Mouse (Mus musculus): ENCODE measurements around the gene Sp7. TPM values are rescaled to one million over a fixed set of nuclear protein-coding genes. Genes with fewer than 3 reads are reported as not detected.
A peak's percentile ranks its signal among the peaks of the same experiment; 100 is the strongest.

Sp7 gene
- total and polyA plus RNA-seq, 3 experiments: not detected

DNA sequence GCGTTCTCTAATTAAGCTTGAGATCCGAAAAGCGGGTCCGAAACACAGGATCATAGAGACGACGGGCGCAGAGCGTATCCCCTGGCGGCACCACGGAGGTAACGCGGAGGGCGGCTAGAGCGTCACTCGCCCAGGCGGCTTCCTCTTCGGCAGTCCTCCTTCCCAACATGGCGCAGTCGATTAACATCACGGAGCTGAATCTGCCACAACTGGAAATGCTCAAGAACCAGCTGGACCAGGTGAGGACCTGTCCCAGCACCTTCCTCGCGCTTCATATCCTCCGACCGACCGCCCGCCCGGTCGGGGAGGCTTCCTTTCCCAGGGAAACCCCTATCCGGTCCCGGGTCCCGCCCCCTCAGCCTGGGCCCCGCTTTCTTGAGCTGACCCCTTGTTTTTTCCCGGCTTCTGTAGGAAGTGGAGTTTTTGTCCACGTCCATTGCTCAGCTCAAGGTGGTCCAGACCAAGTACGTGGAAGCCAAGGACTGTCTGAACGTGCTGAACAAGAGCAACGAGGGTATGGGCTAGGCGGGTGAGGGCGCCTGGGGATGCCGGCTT is 40.9 kb downstream of the Sp7 start, which contains the start of gene Pfdn5 (continued):
- TF ChIP-seq UBTF (IDR thresholded peaks at IDR 0.05; ENCODE audit: borderline replicate concordance, insufficient read depth, low read depth, low read length) (no peak), KAT2A (conservative IDR thresholded peaks at IDR 0.05; ENCODE audit: low read depth, low read length) (peak; percentile 68; the same call in 1 of the 2 replicates), ZKSCAN1 (IDR thresholded peaks at IDR 0.05; ENCODE audit: low read depth, low read length) (no peak), MEF2A (IDR thresholded peaks at IDR 0.05; ENCODE audit: extremely low read depth, insufficient replicate concordance, low read depth, low read length, poor library complexity, severe bottlenecking) (no peak), SIN3A (IDR thresholded peaks at IDR 0.05; ENCODE audit: low read length) (peak; percentile 96), USF1 (IDR thresholded peaks at IDR 0.05; ENCODE audit: low read depth, low read length) (no peak), POLR2AphosphoS2 (IDR thresholded peaks at IDR 0.05; ENCODE audit: low read length) (no peak; the same call in 1 of the 2 replicates), ZNF384 (IDR thresholded peaks at IDR 0.05; ENCODE audit: low read depth, low read length) (no peak), POLR2A (IDR thresholded peaks at IDR 0.05; ENCODE audit: control insufficient read depth in 1 of 2, insufficient read depth in 1 of 2, low read depth in 1 of 2, low read length in 2 of 2, poor library complexity in 1 of 2) (peak; percentile 48 to 76; a peak in 3 of 4 replicates), GATA1 (IDR thresholded peaks at IDR 0.05; ENCODE audit: low read depth, low read length) (no peak; the same call in 1 of the 2 replicates)

DNA sequence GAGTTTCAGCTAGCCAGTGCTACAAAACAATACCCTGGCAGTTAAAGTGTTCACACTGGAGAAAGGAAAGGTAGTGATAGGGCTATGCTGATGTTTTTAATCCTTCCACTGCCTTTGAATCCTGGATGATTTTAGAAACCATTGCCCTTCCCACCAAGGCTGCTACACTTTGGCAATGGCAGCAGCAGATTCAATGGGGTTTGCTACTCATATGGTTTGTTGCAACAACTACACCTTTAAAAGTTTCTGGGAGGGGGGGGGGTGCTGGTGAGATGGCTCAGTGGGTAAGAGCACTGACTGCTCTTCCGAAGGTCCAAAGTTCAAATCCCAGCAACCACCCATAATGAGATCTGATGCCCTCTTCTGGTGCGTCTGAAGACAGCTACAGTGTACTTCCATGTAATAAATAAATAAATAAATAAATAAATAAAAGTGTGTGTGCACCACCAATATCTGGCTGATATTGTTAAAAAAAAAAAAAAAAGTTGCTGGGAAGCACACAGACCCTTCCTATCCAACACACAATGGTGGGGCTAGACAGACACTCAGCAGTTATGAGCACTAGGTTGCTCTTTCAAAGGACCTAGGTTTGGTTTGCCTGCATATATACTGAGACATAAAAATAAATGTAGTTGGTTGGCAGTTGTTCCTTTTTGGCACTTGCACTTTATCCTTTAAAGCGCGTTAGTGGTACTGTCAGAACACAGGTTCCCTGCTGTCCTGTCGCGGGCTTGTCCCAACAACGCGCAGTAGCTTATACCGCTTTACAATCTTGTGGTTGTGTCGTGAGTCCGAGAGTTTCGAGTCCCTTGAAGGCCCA is 42.1 kb downstream of the Sp7 start:
- peak overlapping the region; percentile 73 for H3K27ac ChIP-seq (ENCODE audit: control insufficient read depth, low read depth, low read length)
- H3K79me2 ChIP-seq (ENCODE audit: control insufficient read depth, insufficient read depth, low read length, poor library complexity): peaks cover 12% of the 10 kb centered on the region
- peak overlapping the region; percentile 68 to 77 for H3K4me3 ChIP-seq (ENCODE audit: control insufficient read depth in 1 of 2, insufficient read depth in 1 of 2, low read depth in 2 of 2, low read length in 2 of 2)
- H3K9ac ChIP-seq (ENCODE audit: control insufficient read depth, low read depth, low read length, poor library complexity, severe bottlenecking): peak overlapping the region; percentile 72
- no peaks in the 10 kb centered on the region for H3K9me3 ChIP-seq (replicated peaks; ENCODE audit: insufficient read depth, low read length)
- DNase-seq (ENCODE audit: low read depth, low spot score): peak; percentile 81
- H3K4me1 ChIP-seq (ENCODE audit: control insufficient read depth in 1 of 2, insufficient read depth in 2 of 2, low read length in 2 of 2): peaks cover 4 to 7% of the 10 kb centered on the region in 2 experiments; a peak in 3 of 4 replicates
- peaks cover 2 to 6% of the 10 kb centered on the region in 2 experiments; a peak in 3 of 4 replicates for H3K36me3 ChIP-seq (ENCODE audit: control insufficient read depth in 1 of 2, insufficient read depth in 2 of 2, low read length in 2 of 2)
- no peaks in the 10 kb centered on the region for H3K27me3 ChIP-seq (ENCODE audit: control insufficient read depth in 1 of 2, insufficient read depth in 2 of 2, low read length in 2 of 2)
- TF ChIP-seq UBTF (IDR thresholded peaks at IDR 0.05; ENCODE audit: borderline replicate concordance, insufficient read depth, low read depth, low read length) (no peak), RCOR1 (IDR thresholded peaks at IDR 0.05; ENCODE audit: low read depth, low read length) (no peak), E2F4 (IDR thresholded peaks at IDR 0.05; ENCODE audit: borderline replicate concordance, low read depth, low read length) (no peak), HCFC1 (IDR thresholded peaks at IDR 0.05; ENCODE audit: low read depth, low read length) (no peak), MAFK (IDR thresholded peaks at IDR 0.05; ENCODE audit: borderline replicate concordance, low read depth, low read length) (0 out of 2 replicates have a peak, but pooled peaks have one; percentile 54), TBP (IDR thresholded peaks at IDR 0.05; ENCODE audit: low read depth, low read length) (peak; percentile 98), ZNF384 (IDR thresholded peaks at IDR 0.05; ENCODE audit: low read depth, low read length) (peak; percentile 90), ZMIZ1 (IDR thresholded peaks at IDR 0.05; ENCODE audit: low read depth, low read length) (no peak; the same call in 1 of the 2 replicates), TCF12 (IDR thresholded peaks at IDR 0.05; ENCODE audit: low read depth, low read length) (0 out of 2 replicates have a peak, but pooled peaks have one; percentile 12), ZKSCAN1 (IDR thresholded peaks at IDR 0.05; ENCODE audit: low read depth, low read length) (no peak), ZC3H11A (IDR thresholded peaks at IDR 0.05; ENCODE audit: low read depth, low read length) (no peak), ELF1 (IDR thresholded peaks at IDR 0.05; ENCODE audit: low read depth, low read length) (no peak), CHD1 (IDR thresholded peaks at IDR 0.05; ENCODE audit: low read depth, low read length) (0 out of 2 replicates have a peak, but pooled peaks have one; percentile 41), USF1 (IDR thresholded peaks at IDR 0.05; ENCODE audit: low read depth, low read length) (no peak), RAD21 (IDR thresholded peaks at IDR 0.05; ENCODE audit: low read depth, low read length) (no peak), USF2 (IDR thresholded peaks at IDR 0.05; ENCODE audit: borderline replicate concordance in 1 of 2, insufficient read depth in 1 of 2, low read depth in 1 of 2, low read length in 2 of 2) (no peak), CHD2 (IDR thresholded peaks at IDR 0.05; ENCODE audit: low read length) (no peak), MYB (IDR thresholded peaks at IDR 0.05; ENCODE audit: low read depth, low read length) (no peak), KAT2A (conservative IDR thresholded peaks at IDR 0.05; ENCODE audit: low read depth, low read length) (no peak), POLR2AphosphoS2 (IDR thresholded peaks at IDR 0.05; ENCODE audit: low read length) (peak; percentile 52), NELFE (IDR thresholded peaks at IDR 0.05; ENCODE audit: low read depth, low read length) (0 out of 2 replicates have a peak, but pooled peaks have one; percentile 16), MAZ (IDR thresholded peaks at IDR 0.05; ENCODE audit: low read depth, low read length) (peak; percentile 59), CTCF (IDR thresholded peaks at IDR 0.05 in 2 of 3, conservative IDR thresholded peaks at IDR 0.05 in 1 of 3; ENCODE audit: control insufficient read depth in 1 of 3, insufficient read depth in 1 of 3, low read depth in 2 of 3, low read length in 3 of 3, poor library complexity in 1 of 3, severe bottlenecking in 1 of 3) (peak in 1 of 3 experiments; percentile 4; a peak in 1 of 6 replicates), GATA1 (IDR thresholded peaks at IDR 0.05; ENCODE audit: low read depth, low read length) (no peak), NRF1 (IDR thresholded peaks at IDR 0.05; ENCODE audit: insufficient read depth, low read depth, low read length, poor library complexity, severe bottlenecking) (no peak), EP300 (IDR thresholded peaks at IDR 0.05; ENCODE audit: low read depth in 1 of 2, low read length in 2 of 2) (no peak), ETS1 (IDR thresholded peaks at IDR 0.05; ENCODE audit: low read depth, low read length) (0 out of 2 replicates have a peak, but pooled peaks have one; percentile 18)

Measured in MEL (cell line).